12 mouse cellular contexts compared by ENCODE assay signal in the genomic region with DNA sequence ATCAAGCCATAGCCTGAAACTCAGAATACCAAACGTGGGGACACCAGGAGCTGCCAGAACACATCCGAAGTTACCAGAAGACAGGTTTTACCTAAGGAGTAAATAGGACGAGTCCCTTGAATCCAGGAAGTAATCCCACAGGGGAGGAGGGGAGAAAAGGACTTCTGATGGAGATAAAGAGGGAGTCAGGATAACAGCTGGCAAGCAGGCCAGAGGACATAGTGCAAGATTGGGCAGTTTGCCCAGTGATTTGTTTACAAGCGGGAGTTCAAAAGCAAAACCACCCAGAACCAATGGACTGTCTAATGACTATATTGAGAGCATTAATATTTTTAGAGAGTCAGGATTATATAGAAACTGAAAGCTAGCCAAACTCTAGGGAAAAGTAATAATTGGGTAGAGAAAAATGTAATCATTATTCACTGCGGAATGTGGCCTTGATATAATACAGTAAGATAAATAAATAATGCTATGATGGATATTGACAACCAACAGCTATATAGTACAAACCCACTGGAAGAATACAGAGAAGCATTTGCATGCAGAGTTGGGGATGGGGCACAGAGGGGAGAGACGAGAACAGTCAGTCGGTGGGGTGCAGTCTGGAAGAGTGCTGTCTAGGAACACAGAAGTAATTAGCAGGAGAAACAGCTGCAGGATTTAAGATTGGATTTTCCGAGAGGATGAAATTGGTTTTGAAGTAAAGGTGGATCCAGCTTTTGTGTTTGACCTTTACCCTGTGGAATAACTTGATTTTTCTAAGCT.
DNase-seq lines count a peak whose midpoint lies in the region; ATAC-seq lines count a peak whose summit lies in the region.
"Had no signal": no experiment of that assay in that cellular context is flagged by ENCODE, and none has a peak within 500 bp of the region (broad histone marks: within the 10 kb centered on the region; RNA-seq: fewer than 3 reads in every experiment).

No protein-coding gene starts in this region.

- 69% methylated on average over 8 of the region's 8 CpGs for WGBS in heart, embryonic 10.5 days
- WGBS in midbrain, embryonic 12.5 days: 50% methylated on average over 8 of the region's 8 CpGs
- 33% methylated on average over 8 of the region's 8 CpGs for WGBS in midbrain, embryonic 15.5 days

- intact Hi-C loops in heart, postnatal 10 days (cut with DNase I): no loop called here

- H3K9ac ChIP-seq in midbrain, embryonic 12.5 days (replicated peaks): no peak overlapping the region
- H3K9ac ChIP-seq in midbrain, embryonic 15.5 days: no peak overlapping the region
- H3K9ac ChIP-seq: forebrain, embryonic 15.5 days; neural tube, embryonic 15.5 days had no signal

- no peak overlapping the region for H3K27ac ChIP-seq in heart, embryonic 10.5 days
- 0 out of 2 replicates have a peak overlapping the region, but pooled peaks have one; percentile 9 for H3K27ac ChIP-seq in midbrain, embryonic 12.5 days (replicated peaks)
- no peak overlapping the region for H3K27ac ChIP-seq in midbrain, embryonic 15.5 days
- H3K27ac ChIP-seq: forebrain, embryonic 15.5 days; neural tube, embryonic 15.5 days had no signal

- H3K4me3 ChIP-seq in heart, embryonic 10.5 days: no peak overlapping the region
- no peak overlapping the region for H3K4me3 ChIP-seq in midbrain, embryonic 12.5 days
- no peak overlapping the region for H3K4me3 ChIP-seq in midbrain, embryonic 15.5 days
- H3K4me3 ChIP-seq: forebrain, embryonic 15.5 days; neural tube, embryonic 15.5 days had no signal

- ATAC-seq in midbrain, embryonic 12.5 days (ENCODE audit: low FRiP score, low read depth): no peak
- ATAC-seq in midbrain, embryonic 15.5 days (replicated peaks): no peak
- ATAC-seq: forebrain, embryonic 15.5 days had no signal

- DNase-seq in heart, postnatal 10 days: peak; percentile 49 to 57
- DNase-seq in heart, embryonic 10.5 days (ENCODE audit: low spot score): no peak
- DNase-seq in kidney, postnatal 25 days: peak; percentile 55 to 60
- DNase-seq in retina, embryonic 14.5 days (ENCODE audit: low spot score): peak; percentile 42
- no peak for DNase-seq in ovary, postnatal 10 days (ENCODE audit: low spot score)
- DNase-seq in frontal cortex, postnatal 25 days (ENCODE audit: low spot score in 2 of 2): no peak
- DNase-seq: embryo, embryonic 11 days had no signal

- H3K27me3 ChIP-seq in heart, embryonic 10.5 days (ENCODE audit: insufficient read depth, poor library complexity, severe bottlenecking): peaks cover 27% of the 10 kb centered on the region; the same call in 1 of the 2 replicates
- H3K27me3 ChIP-seq in midbrain, embryonic 12.5 days: no peaks in the 10 kb centered on the region
- 0 out of 2 replicates have a peak, but pooled peaks cover 3% of the 10 kb centered on the region for H3K27me3 ChIP-seq in midbrain, embryonic 15.5 days (replicated peaks)
- H3K27me3 ChIP-seq: forebrain, embryonic 15.5 days; neural tube, embryonic 15.5 days had no signal

- H3K9me3 ChIP-seq in heart, embryonic 10.5 days: no peaks in the 10 kb centered on the region
- no peaks in the 10 kb centered on the region for H3K9me3 ChIP-seq in midbrain, embryonic 12.5 days
- H3K9me3 ChIP-seq in midbrain, embryonic 15.5 days: no peaks in the 10 kb centered on the region
- H3K9me3 ChIP-seq: forebrain, embryonic 15.5 days; megakaryocyte, embryonic 14.5 days; neural tube, embryonic 15.5 days had no signal

- H3K4me1 ChIP-seq in heart, embryonic 10.5 days: peaks cover 38% of the 10 kb centered on the region
- peaks cover 48% of the 10 kb centered on the region for H3K4me1 ChIP-seq in midbrain, embryonic 12.5 days
- peaks cover 47% of the 10 kb centered on the region for H3K4me1 ChIP-seq in midbrain, embryonic 15.5 days

- H3K36me3 ChIP-seq in heart, embryonic 10.5 days: 0 out of 2 replicates have a peak, but pooled peaks cover 3% of the 10 kb centered on the region
- H3K36me3 ChIP-seq in midbrain, embryonic 12.5 days: no peaks in the 10 kb centered on the region
- H3K36me3 ChIP-seq in midbrain, embryonic 15.5 days (replicated peaks): no peaks in the 10 kb centered on the region
- H3K36me3 ChIP-seq: forebrain, embryonic 15.5 days; neural tube, embryonic 15.5 days had no signal

- no peak overlapping the region for H3K4me2 ChIP-seq in midbrain, embryonic 12.5 days (replicated peaks)
- no peak overlapping the region for H3K4me2 ChIP-seq in midbrain, embryonic 15.5 days
- H3K4me2 ChIP-seq: forebrain, embryonic 15.5 days; neural tube, embryonic 15.5 days had no signal

Comparison
In these comparisons a context has a peak if more than half of its experiments do, and no peak if none do; other contexts are left out.
1. DNase-seq: peak in heart, postnatal 10 days (2 of 2), kidney, postnatal 25 days (2 of 2) and retina, embryonic 14.5 days (single experiment); none in heart, embryonic 10.5 days (single experiment), ovary, postnatal 10 days (single experiment) and frontal cortex, postnatal 25 days (0 of 2).